7 mouse cellular contexts compared by ENCODE assay signal in genomic region chr6:3191695-3192423, GRCm38 (mm10).
DNase-seq lines count a peak whose midpoint lies in the region; ATAC-seq lines count a peak whose summit lies in the region.
"Not testable (repeated sequence)": the region's sequence is repeated elsewhere in the genome, so short reads cannot be mapped to it uniquely, and the experiment has no call there.

No protein-coding gene starts in this region.

- not testable (repeated sequence) for H3K9ac ChIP-seq in embryonic facial prominence, embryonic 15.5 days; heart, embryonic 11.5 days (ENCODE audit: low read depth, low read length); hindbrain, embryonic 13.5 days; limb, embryonic 11.5 days (ENCODE audit: low read length); midbrain, embryonic 11.5 days (ENCODE audit: low read length)

- peak; percentile 5 for DNase-seq in adipocyte (ENCODE audit: low spot score)
- not testable (repeated sequence) for DNase-seq in limb, embryonic 11.5 days (ENCODE audit: low spot score)
- peak; percentile 70 for DNase-seq in midbrain, embryonic 11.5 days (ENCODE audit: low spot score, missing footprints)

- not testable (repeated sequence) for H3K27ac ChIP-seq in embryonic facial prominence, embryonic 15.5 days (replicated peaks); heart, embryonic 11.5 days (ENCODE audit: low read depth, low read length); hindbrain, embryonic 13.5 days; limb, embryonic 11.5 days (replicated peaks; ENCODE audit: low read depth, low read length); midbrain, embryonic 11.5 days (ENCODE audit: low read depth, low read length)

- H3K36me3 ChIP-seq in embryonic facial prominence, embryonic 15.5 days; heart, embryonic 11.5 days (ENCODE audit: control insufficient read depth, insufficient read depth, low read length); hindbrain, embryonic 13.5 days; limb, embryonic 11.5 days (ENCODE audit: control insufficient read depth, insufficient read depth, low read length); midbrain, embryonic 11.5 days (ENCODE audit: control insufficient read depth, insufficient read depth, low read length): not testable (repeated sequence)

- not testable (repeated sequence) for H3K4me1 ChIP-seq in embryonic facial prominence, embryonic 15.5 days; heart, embryonic 11.5 days (ENCODE audit: control insufficient read depth, insufficient read depth, low read length); hindbrain, embryonic 13.5 days (replicated peaks); limb, embryonic 11.5 days (ENCODE audit: control insufficient read depth, insufficient read depth, low read length); midbrain, embryonic 11.5 days (ENCODE audit: control insufficient read depth, insufficient read depth, low read length)

- not testable (repeated sequence) for H3K4me3 ChIP-seq in embryonic facial prominence, embryonic 15.5 days (replicated peaks); heart, embryonic 11.5 days (ENCODE audit: low read depth, low read length); hindbrain, embryonic 13.5 days; limb, embryonic 11.5 days (ENCODE audit: low read depth, low read length); midbrain, embryonic 11.5 days (ENCODE audit: low read depth, low read length)

- H3K27me3 ChIP-seq in embryonic facial prominence, embryonic 15.5 days; heart, embryonic 11.5 days (ENCODE audit: control insufficient read depth, insufficient read depth, low read length); hindbrain, embryonic 13.5 days; limb, embryonic 11.5 days (ENCODE audit: control insufficient read depth, insufficient read depth, low read length); midbrain, embryonic 11.5 days (ENCODE audit: control insufficient read depth, insufficient read depth, low read length): not testable (repeated sequence)

- ATAC-seq in embryonic facial prominence, embryonic 15.5 days (ENCODE audit: insufficient number of reproducible peaks, low FRiP score, low TSS enrichment, low read depth): peak; percentile 67
- ATAC-seq in heart, embryonic 11.5 days (replicated peaks; ENCODE audit: insufficient number of reproducible peaks, low FRiP score, low TSS enrichment): peak; percentile 68
- 0 out of 2 replicates have a peak, but pooled peaks have one; percentile 32 for ATAC-seq in hindbrain, embryonic 13.5 days (ENCODE audit: low FRiP score)
- ATAC-seq in limb, embryonic 11.5 days (ENCODE audit: insufficient number of reproducible peaks, low FRiP score, low TSS enrichment, low read depth): peak; percentile 65
- peak; percentile 61 for ATAC-seq in midbrain, embryonic 11.5 days (ENCODE audit: low FRiP score)
- ATAC-seq in neutrophil, adult 5-6 weeks (ENCODE audit: extremely low read depth, insufficient number of reproducible peaks, low FRiP score, poor library complexity, severe bottlenecking): peak; percentile 41; the same call in 1 of the 2 replicates

- not testable (repeated sequence) for H3K9me3 ChIP-seq in embryonic facial prominence, embryonic 15.5 days (replicated peaks); heart, embryonic 11.5 days (replicated peaks; ENCODE audit: control insufficient read depth, low read length); limb, embryonic 11.5 days (ENCODE audit: control insufficient read depth, low read length); midbrain, embryonic 11.5 days (ENCODE audit: control insufficient read depth, low read length)
- peaks cover 16% of the 10 kb centered on the region for H3K9me3 ChIP-seq in hindbrain, embryonic 13.5 days

- 86% methylated on average over 5 of the region's 6 CpGs for WGBS in embryonic facial prominence, embryonic 15.5 days
- 82% methylated on average over 5 of the region's 6 CpGs for WGBS in heart, embryonic 11.5 days (ENCODE audit: insufficient replicate concordance)
- 89% methylated on average over 6 of the region's 6 CpGs for WGBS in hindbrain, embryonic 13.5 days
- 81% methylated on average over 5 of the region's 6 CpGs for WGBS in limb, embryonic 11.5 days
- whole genome bisulfite sequencing in midbrain, embryonic 11.5 days: 88% methylated on average over 5 of the region's 6 CpGs

- not testable (repeated sequence) for H3K4me2 ChIP-seq in embryonic facial prominence, embryonic 15.5 days (replicated peaks); heart, embryonic 11.5 days; hindbrain, embryonic 13.5 days; limb, embryonic 11.5 days (ENCODE audit: low read depth, severe bottlenecking); midbrain, embryonic 11.5 days
